Mouse (Mus musculus) liver, embryonic 14.5 days (tissue): ENCODE measurements around the gene Mmrn1. TPM values are rescaled to one million over a fixed set of nuclear protein-coding genes. Genes with fewer than 3 reads are reported as not detected.
"Not testable (repeated sequence)": the region's sequence is repeated elsewhere in the genome, so short reads cannot be mapped to it uniquely, and the experiment has no call there.

Experiments
- ATAC-seq: fragments of 200-750 bp; cut with Nextera tagmentation; 2 replicates; pipeline ENCODE4 v1.8.0; 2017; ENCODE audit warnings: moderate number of reproducible peaks, mild to moderate bottlenecking, moderate library complexity; ENCODE audit not compliant: insufficient read depth
- DNase-seq, 3 experiments: peaks; one replicate each; pipeline ENCODE4 v3.0.0-alpha.2; 2012 to 2013; ENCODE audit warnings: low read depth in 3 of 3, low spot score in 3 of 3
- H3K27ac ChIP-seq: fragments of 300-500 bp; sonication (generic); 2 replicates; pipeline ENCODE4 v1.5.1; 2014; ENCODE audit warnings: moderate library complexity, mild to moderate bottlenecking, control low read depth, inconsistent platforms
- H3K27me3 ChIP-seq: fragments of 300-500 bp; sonication (generic); 2 replicates; pipeline ENCODE4 v1.6.1; 2014; ENCODE audit warnings: mild to moderate bottlenecking, low read length, moderate library complexity; ENCODE audit not compliant: control insufficient read depth, insufficient read depth
- H3K36me3 ChIP-seq: fragments of 300-500 bp; sonication (generic); replicated peaks from 2 replicates; pipeline ENCODE4 v1.6.1; 2014; ENCODE audit warnings: low read depth; ENCODE audit not compliant: control insufficient read depth, insufficient read depth
- H3K4me1 ChIP-seq, 2 experiments: fragments of 200-500 bp in 1 of 2; fragments of 300-500 bp in 1 of 2; sonication (generic) in 1 of 2; replicated peaks; 2 replicates each; pipeline ENCODE4 v1.6.1; 2012 to 2014; ENCODE audit warnings: antibody characterized with exemption in 1 of 2, inconsistent platforms in 1 of 2, low read length in 1 of 2; ENCODE audit not compliant: control insufficient read depth in 2 of 2, insufficient read depth in 2 of 2
- H3K4me2 ChIP-seq: fragments of 300-500 bp; sonication (generic); 2 replicates; pipeline ENCODE4 v1.6.1; 2014; ENCODE audit warnings: low read depth, mild to moderate bottlenecking, control low read depth, moderate library complexity
- H3K4me3 ChIP-seq, 2 experiments: fragments of 200-500 bp in 1 of 2; fragments of 300-500 bp in 1 of 2; sonication (generic) in 1 of 2; 2 replicates each; pipeline ENCODE4 v1.5.1; 2012 to 2014; ENCODE audit warnings: low read depth in 2 of 2, low read length in 2 of 2, mild to moderate bottlenecking in 2 of 2, control low read depth in 1 of 2, inconsistent platforms in 1 of 2, moderate library complexity in 1 of 2; ENCODE audit not compliant: insufficient read depth in 1 of 2
- H3K9ac ChIP-seq: fragments of 300-500 bp; sonication (generic); replicated peaks from 2 replicates; pipeline ENCODE4 v1.6.1; 2014; ENCODE audit warnings: mild to moderate bottlenecking, control low read depth, moderate library complexity
- H3K9me3 ChIP-seq: fragments of 300-500 bp; sonication (generic); 2 replicates; pipeline ENCODE4 v1.6.1; 2016; ENCODE audit warnings: low read length, mixed read lengths; ENCODE audit not compliant: control insufficient read depth
- CTCF ChIP-seq: IDR thresholded peaks from 2 replicates; pipeline ENCODE4 v1.5.1; 2016; ENCODE audit warnings: antibody characterized with exemption, low read depth, control low read depth
- EP300 ChIP-seq: IDR thresholded peaks from 2 replicates; pipeline ENCODE4 v1.6.1; 2016; ENCODE audit warnings: antibody characterized with exemption, low read depth
- WGBS: fragments of 180-500 bp; shearing (Covaris S2); extraction: QIAGEN DNeasy Blood & Tissue Kit; methylation state at CpG from one replicate; pipeline ENCODE4 v1.1.7; 2014; ENCODE audit not compliant: insufficient replicate concordance; 5-methylcytosine and 5-hydroxymethylcytosine counted together
- polyA plus RNA-seq, 2 experiments: library from polyadenylated mRNA; depleted of rRNA in 1 of 2; stranded (reverse) in 1 of 2; unstranded in 1 of 2; fragments of >200 nt; fragmentation: Nextera tagmentation in 1 of 2; extraction: Ambion mirVana in 1 of 2; gene quantifications; 2 replicates each; pipeline versions ENCODE4 v1.2.1 to v1.2.3; 2012 to 2014

The Mmrn1 gene
- 2.0 and 2.9 TPM in 2 replicates for polyA plus RNA-seq (2012; rRNA removed)
- 5.0 and 6.9 TPM in 2 replicates for polyA plus RNA-seq (2014; fragmentation: Nextera tagmentation; extraction: Ambion mirVana)

DNA sequence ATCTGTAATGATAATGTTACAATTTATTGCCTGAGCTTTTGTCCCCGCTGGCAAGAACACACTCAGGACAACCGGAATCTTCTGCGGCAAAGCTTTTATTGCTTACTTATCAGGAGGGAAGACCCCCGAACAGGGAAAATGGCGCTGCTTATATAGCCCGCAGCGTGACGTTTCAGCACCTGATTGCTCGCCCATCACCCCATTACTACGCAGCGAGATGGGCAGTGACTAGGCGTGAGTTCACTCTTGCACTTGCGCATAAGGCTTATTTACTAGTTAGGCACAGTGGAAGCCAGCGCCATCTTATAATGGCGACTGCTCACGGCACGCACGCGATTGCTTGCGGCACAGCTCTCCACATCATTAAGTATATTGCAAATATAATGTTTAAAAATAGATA lies at the start of gene Mmrn1:
Gene Mmrn1 (plus strand): TSS at position 301 of the 400 bp plus-strand sequence.
- 84% methylated on average over 20 of the region's 20 CpGs for WGBS
- not testable (repeated sequence) for H3K4me3 ChIP-seq, H3K36me3 ChIP-seq, H3K9me3 ChIP-seq, H3K9ac ChIP-seq, ATAC-seq, H3K27me3 ChIP-seq, H3K4me2 ChIP-seq, H3K4me1 ChIP-seq, DNase-seq, H3K27ac ChIP-seq

DNA sequence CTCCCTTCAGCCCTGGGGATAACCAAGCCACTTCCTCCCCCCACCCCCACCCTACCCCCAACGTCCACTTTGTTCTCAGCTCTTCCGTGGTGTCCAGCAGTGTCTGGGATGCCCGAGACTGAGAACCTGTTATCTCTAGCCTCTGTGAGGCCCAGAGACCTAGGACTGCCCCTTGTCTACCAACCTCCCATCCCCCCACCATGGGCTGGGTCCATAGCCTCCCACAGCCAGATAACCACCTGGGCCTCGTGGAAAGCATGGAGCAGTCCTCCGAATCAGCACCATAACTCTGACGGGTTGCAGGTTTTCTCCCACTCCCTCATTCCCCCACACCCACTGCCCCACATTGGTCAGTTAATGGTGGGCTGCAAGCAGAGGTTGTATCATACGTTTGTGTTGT lies 44.4 kb upstream of the Mmrn1 start:
- DNase-seq (no peak), ATAC-seq (no peak)
- TF ChIP-seq CTCF (no peak), EP300 (no peak)
- Histone ChIP-seq H3K27ac (no peak overlapping the region), H3K36me3 (no peaks in the 10 kb centered on the region), H3K4me3 (no peak overlapping the region), H3K27me3 (no peaks in the 10 kb centered on the region), H3K9ac (no peak overlapping the region), H3K9me3 (no peaks in the 10 kb centered on the region), H3K4me1 (no peaks in the 10 kb centered on the region), H3K4me2 (no peak overlapping the region)
- WGBS, result 56% methylated on average over 7 of the region's 7 CpGs

DNA sequence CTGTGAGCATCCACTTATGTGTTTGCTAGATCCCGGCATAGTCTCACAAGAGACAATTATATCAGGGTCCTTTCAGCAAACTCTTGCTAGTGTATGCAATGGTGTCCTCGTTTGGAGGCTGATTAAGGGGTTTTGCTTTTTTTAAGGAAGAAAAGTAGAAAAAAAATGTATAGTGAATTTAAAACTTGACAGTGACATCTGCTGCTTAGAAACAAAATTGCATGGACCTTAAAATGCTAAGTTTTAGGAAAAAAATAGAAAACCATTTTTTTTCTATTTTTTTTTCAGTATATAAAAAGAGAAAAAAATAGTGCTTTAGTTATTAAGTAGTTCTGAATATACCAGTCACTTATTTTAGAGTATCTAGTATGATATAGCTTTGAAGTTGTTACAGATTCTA lies 43.2 kb upstream of the Mmrn1 start:
- Histone ChIP-seq H3K36me3 (no peaks in the 10 kb centered on the region), H3K4me1 (no peaks in the 10 kb centered on the region), H3K27me3 (no peaks in the 10 kb centered on the region), H3K27ac (no peak overlapping the region), H3K4me3 (no peak overlapping the region), H3K9ac (no peak overlapping the region), H3K9me3 (no peaks in the 10 kb centered on the region), H3K4me2 (no peak overlapping the region)
- WGBS, result 47% methylated on average over 2 of the region's 2 CpGs
- TF ChIP-seq CTCF (no peak), EP300 (no peak)
- ATAC-seq, result no peak
- no peak for DNase-seq

DNA sequence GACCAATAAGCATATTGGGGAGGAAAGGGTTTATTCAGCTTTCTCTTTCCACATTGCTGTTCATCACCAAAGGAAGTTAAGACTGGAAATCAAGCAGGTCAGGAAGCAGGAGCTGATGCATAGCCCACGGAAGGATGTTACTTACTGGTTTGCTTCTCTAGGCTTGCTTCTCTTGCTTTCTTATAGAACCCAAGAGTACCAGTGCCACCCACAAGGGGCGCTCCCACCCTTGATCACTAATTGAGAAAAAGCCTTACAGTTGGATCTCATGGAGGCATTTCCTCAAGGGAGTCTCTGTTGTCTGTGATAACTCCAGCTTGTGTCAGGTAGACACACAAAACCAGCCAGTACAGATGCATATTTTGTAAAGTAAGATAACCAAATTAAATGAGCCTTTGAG lies 17.5 kb upstream of the Mmrn1 start:
- no peak for DNase-seq
- no peak for ATAC-seq
- TF ChIP-seq EP300, result no peak
- TF ChIP-seq CTCF, result peak; percentile 52
- Histone ChIP-seq H3K9ac (no peak overlapping the region), H3K4me1 (no peaks in the 10 kb centered on the region), H3K36me3 (no peaks in the 10 kb centered on the region), H3K27ac (no peak overlapping the region), H3K4me2 (no peak overlapping the region), H3K27me3 (no peaks in the 10 kb centered on the region), H3K4me3 (no peak overlapping the region), H3K9me3 (no peaks in the 10 kb centered on the region)
- WGBS, result 69% methylated on average over 2 of the region's 2 CpGs

- Histone ChIP-seq H3K4me2 (peak overlapping the region; percentile 37), H3K36me3 (no peaks in the 10 kb centered on the region), H3K4me1 (peaks cover 34 to 43% of the 10 kb centered on the region in 2 experiments), H3K9ac (peak overlapping the region; percentile 15; the same call in 1 of the 2 replicates), H3K9me3 (no peaks in the 10 kb centered on the region), H3K4me3 (no peak overlapping the region), H3K27me3 (no peaks in the 10 kb centered on the region), H3K27ac (peak overlapping the region; percentile 83)
- peak; percentile 56 to 61 (median 61) for DNase-seq
- peak; percentile 58 for ATAC-seq
- peak; percentile 32; the same call in 1 of the 2 replicates for TF ChIP-seq EP300
- TF ChIP-seq CTCF, result peak; percentile 62
Observed at GRCm38 (mm10) chr6:60931364-60931763, 6.6 kb downstream of the Mmrn1 start.
